Mouse (Mus musculus) spleen, adult 2 months (tissue): ENCODE measurements around the gene Klhdc7a. TPM values are rescaled to one million over a fixed set of nuclear protein-coding genes. Genes with fewer than 3 reads are reported as not detected.

Experiments used
- DNase-seq, 2 experiments: peaks; one replicate each; pipeline versions ENCODE4 v3.0.0 to v3.0.0-alpha.2; 2012 to 2021; ENCODE audit warnings: low spot score in 2 of 2, low read depth in 1 of 2
- H3K27ac ChIP-seq: fragments of 200-500 bp; 2 replicates; pipeline ENCODE4 v1.5.1; 2012; ENCODE audit warnings: low read length, inconsistent platforms; ENCODE audit not compliant: insufficient read depth
- H3K27me3 ChIP-seq: fragments of 200-500 bp; 2 replicates; pipeline ENCODE4 v1.6.1; 2012; ENCODE audit warnings: mild to moderate bottlenecking, moderate library complexity, low read length, inconsistent platforms; ENCODE audit not compliant: control insufficient read depth, insufficient read depth
- H3K36me3 ChIP-seq: fragments of 200-500 bp; 2 replicates; pipeline ENCODE4 v1.6.1; 2012; ENCODE audit warnings: mild to moderate bottlenecking, low read length, inconsistent platforms; ENCODE audit not compliant: control insufficient read depth, insufficient read depth
- H3K4me1 ChIP-seq: fragments of 200-500 bp; 2 replicates; pipeline ENCODE4 v1.6.1; 2011; ENCODE audit warnings: inconsistent platforms; ENCODE audit not compliant: control insufficient read depth, insufficient read depth, insufficient read length
- H3K4me3 ChIP-seq: fragments of 200-500 bp; 2 replicates; pipeline ENCODE4 v1.5.1; 2011; ENCODE audit warnings: mild to moderate bottlenecking, inconsistent platforms; ENCODE audit not compliant: insufficient read depth, insufficient read length; ENCODE audit errors: extremely low read depth
- CTCF ChIP-seq: fragments of 200-500 bp; IDR thresholded peaks from 2 replicates; pipeline ENCODE4 v1.5.1; 2011; ENCODE audit warnings: mild to moderate bottlenecking, inconsistent platforms; ENCODE audit not compliant: insufficient read depth, insufficient read length, insufficient replicate concordance; ENCODE audit errors: extremely low read depth
- POLR2A ChIP-seq: fragments of 200-500 bp; IDR thresholded peaks from 2 replicates; pipeline ENCODE4 v1.6.1; 2011; ENCODE audit warnings: low read depth, low read length, inconsistent platforms
- WGBS: fragments of 180-500 bp; shearing (Covaris S2); methylation state at CpG from one replicate; pipeline ENCODE4 v1.1.7; 2018; 5-methylcytosine and 5-hydroxymethylcytosine counted together
- polyA plus RNA-seq: library from polyadenylated mRNA; depleted of rRNA; stranded (reverse); fragments of >200 nt; gene quantifications from 2 replicates; pipeline ENCODE4 v1.2.3, GENCODE M21; 2012

Gene Klhdc7a
- polyA plus RNA-seq, 1 experiment = 0.65 TPM

DNA sequence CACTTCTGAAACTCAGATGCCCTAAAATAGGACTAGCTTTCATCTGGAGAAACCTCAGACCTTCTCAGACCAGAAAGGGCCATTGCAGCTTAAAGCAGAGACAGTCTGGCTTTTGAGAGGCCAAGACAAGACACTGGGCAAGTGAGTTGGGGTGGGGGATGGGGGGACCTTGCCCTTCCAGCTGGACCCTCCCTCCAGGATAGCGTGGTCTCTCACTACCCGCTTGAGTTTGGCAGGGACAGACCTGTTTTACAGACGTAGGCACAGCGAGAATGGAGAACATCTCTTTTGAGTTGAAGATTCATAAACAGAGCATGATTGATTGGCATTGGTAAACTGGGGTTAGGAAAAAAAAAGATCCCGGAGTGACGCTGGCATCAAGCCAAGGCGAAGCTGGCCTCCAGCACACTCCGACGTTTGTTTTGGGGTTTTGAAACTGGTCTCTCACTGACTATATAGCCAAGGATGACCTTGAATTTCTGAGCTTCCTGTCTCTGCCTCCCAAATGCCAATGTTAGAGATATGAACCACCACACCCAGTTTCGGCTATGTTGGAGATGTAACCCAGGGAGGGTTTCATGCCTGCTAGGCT, 7.0 kb downstream of the Klhdc7a start:
- no peak for DNase-seq
- Histone ChIP-seq H3K4me3 (no peak overlapping the region), H3K27ac (no peak overlapping the region), H3K36me3 (no peaks in the 10 kb centered on the region), H3K4me1 (no peaks in the 10 kb centered on the region), H3K27me3 (no peaks in the 10 kb centered on the region)
- no peak for TF ChIP-seq CTCF
- TF ChIP-seq POLR2A = no peak
- WGBS = 87% methylated on average over 10 of the region's 10 CpGs

DNA sequence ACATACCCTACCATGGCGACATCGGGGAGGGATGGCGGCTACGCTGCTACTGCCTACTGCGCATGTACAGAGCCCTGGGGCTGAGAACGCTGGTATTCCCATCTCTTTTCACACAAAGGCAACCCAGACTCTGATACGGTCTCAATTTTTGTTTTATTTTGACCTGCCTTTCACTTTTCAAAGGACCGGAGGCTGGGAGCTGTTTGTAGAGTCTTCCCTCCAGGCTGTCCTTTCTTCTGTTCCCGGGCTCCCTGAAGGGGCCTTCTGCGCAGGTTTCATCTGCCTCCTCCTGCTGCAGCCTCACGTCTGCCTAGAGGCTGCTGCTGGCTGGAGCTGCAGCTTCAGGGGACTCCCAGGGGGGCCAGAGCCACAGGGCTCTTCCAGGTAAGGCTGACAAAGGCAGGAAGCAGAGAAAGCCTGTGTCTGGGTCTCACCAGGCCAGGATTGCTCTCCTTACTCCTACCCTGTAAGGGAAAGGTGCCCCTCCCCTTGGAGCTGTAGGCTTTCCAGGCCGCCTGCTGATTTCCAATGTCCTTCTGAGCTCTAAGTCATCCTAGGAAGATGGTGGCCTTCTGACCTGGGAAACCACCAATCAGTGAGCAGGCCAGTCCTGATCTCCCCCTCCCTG, 7.6 kb downstream of the Klhdc7a start:
- Histone ChIP-seq H3K27ac (no peak overlapping the region), H3K4me1 (no peaks in the 10 kb centered on the region), H3K4me3 (no peak overlapping the region), H3K27me3 (no peaks in the 10 kb centered on the region), H3K36me3 (no peaks in the 10 kb centered on the region)
- no peak for TF ChIP-seq CTCF
- no peak for DNase-seq
- 87% methylated on average over 12 of the region's 12 CpGs for WGBS

DNA sequence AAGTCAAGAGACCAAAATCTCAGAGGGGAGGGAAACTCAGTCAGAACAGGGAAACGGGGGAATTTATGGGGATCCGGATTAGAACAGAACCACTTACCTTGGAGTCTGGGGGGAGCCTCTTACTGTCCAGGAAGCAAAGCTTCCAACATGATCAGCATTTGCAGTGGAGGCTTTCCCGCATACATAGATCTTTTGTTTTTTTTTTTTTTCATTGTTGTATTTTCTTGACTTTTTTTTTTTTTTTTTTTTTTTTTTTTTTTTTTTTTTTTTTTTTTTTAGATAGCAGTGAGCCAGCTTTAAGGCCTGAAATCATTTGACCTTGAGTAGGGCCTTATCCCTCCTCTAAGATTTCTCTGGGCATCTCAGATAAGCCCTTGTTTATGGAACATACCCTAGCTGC, 8.6 kb downstream of the Klhdc7a start:
- no peak overlapping the region for H3K27ac ChIP-seq
- no peaks in the 10 kb centered on the region for H3K4me1 ChIP-seq
- H3K36me3 ChIP-seq = no peaks in the 10 kb centered on the region
- no peak for DNase-seq
- no peaks in the 10 kb centered on the region for H3K27me3 ChIP-seq
- no peak overlapping the region for H3K4me3 ChIP-seq
- WGBS = 87% methylated on average over 3 of the region's 3 CpGs
- TF ChIP-seq POLR2A (no peak), CTCF (no peak)

DNA sequence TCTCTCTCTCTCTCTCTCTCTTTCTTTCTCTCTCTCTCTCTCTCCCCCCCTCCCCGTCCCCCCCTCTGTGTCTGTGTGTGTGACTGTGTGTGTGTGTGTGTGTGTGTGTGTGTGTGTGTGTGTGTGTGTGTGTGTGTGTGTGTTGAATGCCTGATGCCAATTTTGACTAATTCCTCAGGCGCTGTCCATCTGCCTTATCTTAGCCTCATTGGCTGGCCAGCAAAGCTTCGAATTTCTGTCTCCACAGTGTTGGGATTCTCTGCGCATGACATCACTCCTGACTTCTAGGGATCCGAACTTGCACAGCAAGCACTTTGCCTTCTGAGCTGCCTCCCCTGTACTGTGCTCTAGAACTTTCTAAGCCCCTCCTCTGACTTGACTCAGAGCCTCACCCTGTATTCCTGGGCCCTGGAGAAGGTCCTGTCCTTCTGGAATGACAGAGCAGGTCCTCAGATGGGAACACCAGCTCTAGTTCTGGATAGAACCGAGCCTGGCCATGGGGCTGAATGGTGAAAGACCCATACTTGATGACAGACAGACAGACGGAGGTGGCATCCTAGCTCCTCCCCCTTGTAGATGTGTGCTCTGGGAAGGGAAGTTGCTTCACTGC, 16.8 kb downstream of the Klhdc7a start:
- Histone ChIP-seq H3K4me3 (no peak overlapping the region), H3K4me1 (no peaks in the 10 kb centered on the region), H3K27me3 (no peaks in the 10 kb centered on the region), H3K36me3 (no peaks in the 10 kb centered on the region), H3K27ac (no peak overlapping the region)
- no peak for DNase-seq
- TF ChIP-seq CTCF = no peak
- TF ChIP-seq POLR2A = no peak
- WGBS = 61% methylated on average over 6 of the region's 7 CpGs

DNA sequence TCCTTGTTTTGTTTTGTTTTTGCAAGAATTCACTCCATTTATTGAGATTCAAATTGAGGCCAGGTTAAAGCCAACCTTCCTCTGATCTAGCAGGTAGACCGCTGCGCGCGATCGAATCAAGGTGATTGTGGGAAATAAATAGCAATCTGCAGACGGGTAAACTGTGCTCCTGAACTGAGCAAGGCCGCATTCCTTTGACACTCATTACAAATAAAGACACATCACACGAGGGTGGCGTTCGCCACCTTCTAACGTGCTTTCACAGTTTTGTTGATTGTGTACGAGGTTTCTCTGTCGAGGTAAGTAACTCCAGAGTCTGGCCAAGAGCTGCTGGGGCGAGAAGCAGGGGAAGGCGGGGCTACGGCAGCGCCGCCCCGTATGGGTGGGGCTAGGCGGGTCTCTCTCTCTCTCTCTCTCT, 17.4 kb downstream of the Klhdc7a start:
- H3K4me1 ChIP-seq = no peaks in the 10 kb centered on the region
- whole genome bisulfite sequencing = 10% methylated on average over 20 of the region's 20 CpGs
- no peak overlapping the region for H3K27ac ChIP-seq
- no peak for DNase-seq
- no peaks in the 10 kb centered on the region for H3K36me3 ChIP-seq
- TF ChIP-seq CTCF = no peak
- TF ChIP-seq POLR2A = no peak
- no peak overlapping the region for H3K4me3 ChIP-seq
- H3K27me3 ChIP-seq = no peaks in the 10 kb centered on the region

DNA sequence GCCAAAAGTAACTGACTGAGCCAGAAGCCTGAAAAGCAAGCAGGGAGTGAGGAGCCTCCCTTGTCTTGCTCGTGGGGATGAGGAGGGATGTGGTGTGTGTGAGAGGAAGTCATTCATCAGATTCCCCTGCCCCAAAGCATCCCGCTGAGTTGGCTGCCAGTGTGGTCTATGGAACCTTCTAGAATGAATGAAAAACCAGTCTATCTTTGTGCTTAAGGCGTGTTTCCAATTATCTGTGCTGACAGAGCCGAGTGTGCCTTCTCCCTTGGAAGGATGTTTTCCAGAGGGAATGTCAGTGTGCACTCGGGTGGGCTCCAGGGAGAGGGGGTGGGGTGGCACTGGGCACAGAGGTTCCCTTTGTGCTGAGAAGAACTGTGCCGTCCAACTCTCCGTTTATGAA, 19.2 kb downstream of the Klhdc7a start:
- TF ChIP-seq POLR2A (no peak), CTCF (no peak)
- H3K4me1 ChIP-seq = no peaks in the 10 kb centered on the region
- no peak overlapping the region for H3K27ac ChIP-seq
- 34% methylated on average over 7 of the region's 7 CpGs for WGBS
- no peaks in the 10 kb centered on the region for H3K27me3 ChIP-seq
- DNase-seq = no peak
- H3K4me3 ChIP-seq = no peak overlapping the region
- H3K36me3 ChIP-seq = no peaks in the 10 kb centered on the region

DNA sequence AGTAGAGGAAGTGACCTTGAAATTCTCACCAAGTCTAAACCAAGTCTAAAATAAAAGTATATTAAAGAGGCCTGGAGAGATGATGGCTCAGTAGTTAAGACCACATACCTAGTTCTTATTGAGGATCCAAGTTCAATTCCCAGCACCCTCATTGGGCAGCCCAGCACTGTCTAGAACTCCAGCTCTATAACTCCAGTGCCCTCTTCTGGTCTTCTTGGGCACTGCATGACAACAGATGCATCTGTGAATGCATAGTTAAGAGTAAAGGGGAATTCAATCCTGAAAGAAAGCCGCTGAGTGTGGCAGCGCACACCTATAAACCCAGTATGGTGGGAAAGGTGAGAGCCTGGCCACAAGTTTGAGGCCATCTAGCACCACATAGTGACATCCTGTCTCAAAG, 20.5 kb downstream of the Klhdc7a start:
- no peaks in the 10 kb centered on the region for H3K36me3 ChIP-seq
- no peak overlapping the region for H3K27ac ChIP-seq
- TF ChIP-seq CTCF = no peak
- no peak for TF ChIP-seq POLR2A
- no peaks in the 10 kb centered on the region for H3K4me1 ChIP-seq
- no peak for DNase-seq
- 93% methylated on average over 2 of the region's 2 CpGs for WGBS
- no peak overlapping the region for H3K4me3 ChIP-seq
- no peaks in the 10 kb centered on the region for H3K27me3 ChIP-seq
